Mouse (Mus musculus) left cerebral cortex, adult 2 months (tissue): ENCODE measurements around the gene Fam219b. TPM values are rescaled to one million over a fixed set of nuclear protein-coding genes. Genes with fewer than 3 reads are reported as not detected.
A peak's percentile ranks its signal among the peaks of the same experiment; 100 is the strongest.

ENCODE experiments used
- DNase-seq, 2 experiments: peaks; one replicate each; pipeline ENCODE4 v3.0.0; 2021 to 2022; ENCODE audit warnings: low spot score in 2 of 2, mixed read lengths in 1 of 2; ENCODE audit errors: extremely low spot score in 1 of 2
- H3K27ac ChIP-seq: fragments of 200-600 bp; 2 replicates; pipeline ENCODE4 v1.8.1; 2022
- H3K4me3 ChIP-seq: fragments of 200-600 bp; 2 replicates; pipeline ENCODE4 v1.8.1; 2022
- CTCF ChIP-seq: fragments of 200-600 bp; IDR thresholded peaks from 2 replicates; pipeline ENCODE4 v1.8.1; 2022; ENCODE audit warnings: antibody characterized with exemption, mild to moderate bottlenecking, moderate library complexity
- intact Hi-C: fragments of 180-260 bp; cut with DNase I; formaldehyde crosslinking; loops from one replicate; pipeline ENCODE4 v1.15.1; 2025
- total RNA-seq, 2 experiments: library from RNA; stranded (reverse); gene quantifications; 2 replicates each; pipeline ENCODE4 v1.2.3; 2021

Gene Fam219b
- total RNA-seq, 2 experiments from 2014 or later, result 18.1 to 21.6 TPM

DNA sequence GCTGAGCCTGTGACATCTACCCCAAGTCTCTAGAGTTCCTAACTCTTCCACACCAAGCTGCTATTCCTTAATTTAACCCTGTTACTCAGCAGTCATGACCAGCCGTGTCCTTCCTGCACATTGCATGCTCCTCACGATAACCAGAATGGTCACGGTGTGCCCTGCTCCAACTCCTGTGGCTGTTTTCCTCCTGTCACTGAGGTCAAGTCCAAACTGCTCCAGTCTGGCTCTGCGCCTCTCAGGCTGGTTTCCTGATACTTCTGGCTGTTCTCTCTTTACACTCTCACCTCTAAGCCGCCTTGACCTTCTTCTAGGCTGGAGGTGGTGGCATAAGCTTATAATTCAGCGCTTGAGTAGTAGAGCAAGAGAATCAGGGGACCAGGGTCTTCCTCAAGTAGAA, 31.2 kb downstream of the Fam219b start:
- intact Hi-C loops, result no loop called here
- Histone ChIP-seq H3K27ac (no peak overlapping the region), H3K4me3 (no peak overlapping the region)
- no peak for TF ChIP-seq CTCF
- DNase-seq, result no peak

DNA sequence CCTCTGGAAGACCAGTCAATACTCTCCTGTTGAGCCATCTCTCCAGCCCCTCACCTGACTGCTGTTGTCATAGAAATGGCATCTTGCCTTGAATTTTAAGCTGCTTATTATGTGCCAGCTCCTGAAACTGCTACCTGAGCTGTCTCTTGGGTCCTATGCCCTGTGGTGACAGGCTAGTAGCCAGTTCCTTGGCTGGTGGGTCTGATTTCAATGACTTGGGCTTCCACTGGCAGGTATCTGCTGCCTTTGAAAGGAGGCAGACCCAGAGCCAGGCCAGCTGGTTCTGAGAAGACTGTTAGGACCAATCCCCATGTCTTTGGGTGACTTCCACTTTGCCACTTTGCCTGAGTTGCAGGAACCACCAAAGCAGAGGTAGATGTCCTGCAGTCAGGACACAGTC, 37.1 kb downstream of the Fam219b start:
- DNase-seq, result no peak
- TF ChIP-seq CTCF, result no peak
- intact Hi-C loops, result no loop called here
- H3K27ac ChIP-seq, result no peak overlapping the region
- no peak overlapping the region for H3K4me3 ChIP-seq

DNA sequence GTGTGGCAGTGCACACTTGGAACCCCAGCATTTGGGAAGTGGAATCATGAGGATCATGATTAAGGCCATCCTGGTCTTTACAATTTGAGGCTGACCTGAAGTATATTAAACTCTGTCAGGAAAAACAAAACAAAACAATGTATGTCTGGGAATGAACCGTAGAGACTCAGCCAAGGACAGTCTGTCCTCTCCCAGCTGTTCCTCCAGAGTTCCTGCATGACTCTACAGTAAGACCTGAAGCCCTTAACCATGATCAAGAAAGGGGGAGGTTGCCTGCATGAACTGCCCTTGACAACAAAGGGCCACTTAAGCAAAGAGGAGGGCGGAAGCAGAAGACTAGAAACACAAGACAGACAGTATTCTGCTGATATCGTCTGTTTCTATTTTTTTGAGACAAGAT, 38.2 kb downstream of the Fam219b start:
- H3K27ac ChIP-seq, result no peak overlapping the region
- no peak overlapping the region for H3K4me3 ChIP-seq
- intact Hi-C loops, result no loop called here
- no peak for DNase-seq
- no peak for TF ChIP-seq CTCF

- intact Hi-C loops, result no loop called here
- no peak for TF ChIP-seq CTCF
- Histone ChIP-seq H3K4me3 (no peak overlapping the region), H3K27ac (no peak overlapping the region)
- DNase-seq, result no peak
These were observed 40.0 kb downstream of the Fam219b start for GRCm38 (mm10) chr9:57577144-57577849.

DNA sequence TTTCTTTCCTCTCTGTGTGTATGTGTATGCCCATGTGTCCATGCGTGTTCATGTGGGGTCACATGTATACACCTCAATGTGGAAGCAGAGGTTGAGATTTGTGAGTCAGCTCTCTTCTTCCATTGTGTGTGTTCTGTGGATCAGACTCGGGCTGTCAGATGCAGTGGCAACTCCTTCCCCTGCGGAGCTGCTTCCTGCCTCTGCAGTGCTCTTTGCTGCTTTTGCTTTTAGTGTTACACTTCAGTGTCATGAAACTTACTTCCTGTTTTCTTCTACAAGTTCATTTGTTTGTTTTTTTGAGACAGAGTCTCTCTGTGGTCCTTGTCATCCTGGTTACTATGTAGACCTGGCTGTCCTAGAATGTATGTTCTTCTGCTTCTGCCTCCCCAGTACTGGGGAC, 47.7 kb downstream of the Fam219b start:
- no peak for TF ChIP-seq CTCF
- no peak for DNase-seq
- no peak overlapping the region for H3K4me3 ChIP-seq
- no peak overlapping the region for H3K27ac ChIP-seq
- intact Hi-C loops, result loop anchor here (5.0 kb wide), 1 partner anchor 43 kb away; no protein-coding TSS in a partner anchor

DNA sequence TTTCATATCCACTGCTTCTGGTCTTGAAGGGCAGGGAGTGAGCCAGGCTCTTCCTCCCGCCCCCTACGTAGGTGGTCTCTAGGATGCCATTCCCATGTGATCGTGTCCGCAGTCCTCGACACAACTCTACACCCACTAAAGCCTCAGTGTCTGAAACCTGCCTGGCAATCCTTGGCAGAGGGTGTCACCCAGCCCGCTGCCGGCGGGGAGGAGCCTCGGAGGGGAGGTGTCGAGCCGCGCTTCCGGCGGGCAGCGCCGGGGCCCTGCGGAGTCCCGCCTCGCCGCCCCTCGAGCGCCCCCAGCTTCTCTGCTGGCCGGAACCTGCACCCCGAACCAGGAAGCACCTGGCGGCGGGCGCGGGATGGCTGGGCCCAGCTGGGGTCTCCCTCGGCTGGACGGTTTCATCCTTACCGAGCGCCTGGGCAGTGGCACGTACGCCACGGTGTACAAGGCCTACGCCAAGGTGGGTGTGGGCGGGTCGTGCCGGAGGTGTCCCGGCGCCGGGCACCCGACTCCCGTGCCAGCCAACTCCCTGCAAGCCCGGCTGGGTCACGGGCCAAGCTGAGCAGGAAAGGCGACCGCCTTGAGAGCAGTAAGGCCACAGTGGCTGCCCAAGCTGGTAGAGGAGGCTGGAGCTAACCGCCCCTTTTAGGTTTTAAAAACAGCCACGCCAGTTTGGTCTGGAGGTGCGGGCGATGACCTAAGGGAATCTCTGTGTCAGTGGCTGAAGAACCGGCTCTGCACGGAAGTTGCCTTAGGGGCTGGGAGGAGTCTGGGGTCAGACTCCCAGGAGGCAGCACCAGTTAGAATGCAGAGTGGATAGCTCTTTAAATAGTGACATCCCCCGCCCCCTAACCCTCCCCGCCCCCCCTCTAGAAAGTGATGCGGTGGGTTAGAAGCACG, 52.1 kb downstream of the Fam219b start, which contains the start of gene Ulk3:
Ulk3 (plus strand) TSS at position 229 of the 903 bp plus-strand sequence.
- intact Hi-C loops, result loop anchor here (5.0 kb wide), 2 partner anchors 47 to 68 kb away; no protein-coding TSS in a partner anchor
- DNase-seq, result peak; percentile 77 to 79

GRCm38 (mm10) chr9:57590726-57591125, 53.4 kb downstream of the Fam219b start:
- H3K4me3 ChIP-seq, result no peak overlapping the region
- peak; percentile 48 for TF ChIP-seq CTCF
- DNase-seq, result no peak
- intact Hi-C loops, result loop anchor here (5.0 kb wide), 1 partner anchor 67 kb away; no protein-coding TSS in a partner anchor
- H3K27ac ChIP-seq, result no peak overlapping the region; the same call in 1 of the 2 replicates

More for the DNA sequence above, 52.1 kb downstream of the Fam219b start, which contains the start of gene Ulk3:
- H3K27ac ChIP-seq, result peak within 1 kb of the TSS; percentile 84
- H3K4me3 ChIP-seq, result peak within 1 kb of the TSS; percentile 65
- TF ChIP-seq CTCF, result peak; percentile 33

Other genes with a start within 250 kb of the Fam219b start
- gene Ppcdc, start 97.4 kb upstream of the Fam219b start, total RNA-seq, result 10 to 100 TPM; 16.3 to 16.8 TPM
- 100 to 1,000 TPM; 379 TPM for gene Scamp5, start 69.5 kb upstream of the Fam219b start, total RNA-seq
- gene Rpp25, start 33.5 kb upstream of the Fam219b start, total RNA-seq, result 10 to 100 TPM; 16.9 to 18.5 TPM
- 100 to 1,000 TPM; 374 to 440 TPM for gene Cox5a, start 16.3 kb upstream of the Fam219b start, total RNA-seq
- gene Mpi, start 15.2 kb downstream of the Fam219b start, total RNA-seq, result 10 to 100 TPM; 63.4 to 76.9 TPM
- 10 to 100 TPM; 19.8 to 22.3 TPM for gene Scamp2, start 23.4 kb downstream of the Fam219b start, total RNA-seq
- gene Ulk3, start 51.9 kb downstream of the Fam219b start, total RNA-seq, result 10 to 100 TPM; 36.3 to 37.1 TPM
- gene Cplx3, start 68.8 kb downstream of the Fam219b start, total RNA-seq, result 1 to 10 TPM; 9.1 to 9.6 TPM
- not detected for gene Lman1l, start 83.2 kb downstream of the Fam219b start, total RNA-seq
- gene Csk, start 116.1 kb downstream of the Fam219b start, total RNA-seq, result 10 to 100 TPM; 32.9 to 39.6 TPM
- gene Cyp1a2, start 146.2 kb downstream of the Fam219b start, total RNA-seq, result not detected
- gene Cyp1a1, start 150.4 kb downstream of the Fam219b start, total RNA-seq, result under 1 TPM; 0.16 TPM
- gene Edc3, start 171.0 kb downstream of the Fam219b start, total RNA-seq, result 10 to 100 TPM; 13.8 to 14.2 TPM
- 10 to 100 TPM; 86.8 to 96.3 TPM for gene Clk3, start 228.3 kb downstream of the Fam219b start, total RNA-seq